Mouse (Mus musculus): ENCODE results near the gene Wdtc1.

DNA sequence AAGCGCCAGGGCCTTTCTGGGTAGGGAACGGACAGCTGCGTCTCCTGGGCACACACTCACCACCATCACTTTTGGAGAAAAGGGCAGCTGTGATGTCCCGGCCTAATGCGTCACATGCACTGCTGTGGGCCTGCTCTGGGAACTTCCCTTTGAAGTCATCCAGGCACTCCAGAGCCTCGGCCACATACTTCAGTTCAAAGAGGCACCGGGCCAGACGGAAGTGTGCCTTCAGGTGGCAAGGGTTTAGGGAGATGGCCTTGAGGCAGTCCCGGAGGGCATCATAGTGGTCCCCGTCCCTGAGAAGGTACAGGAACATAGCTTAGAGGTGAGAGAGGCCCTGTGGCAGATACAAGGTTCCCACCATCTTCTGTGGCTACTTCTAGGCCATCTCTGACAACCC is 55.9 kb downstream of the Wdtc1 start:
- TF ChIP-seq CTCF (IDR thresholded peaks at IDR 0.05; ENCODE audit: borderline replicate concordance, extremely low read depth, insufficient read depth, insufficient read length) (no peak), POLR2A (IDR thresholded peaks at IDR 0.05; ENCODE audit: borderline replicate concordance, extremely low read depth, insufficient read depth, insufficient read length, poor library complexity, severe bottlenecking) (no peak)

Data from brain, embryonic 14.5 days (tissue).